ENCODE assay signal across 8 mouse cellular contexts in genomic region chr13:118386511-118387447, GRCm38 (mm10). TPM values are rescaled to one million over a fixed set of nuclear protein-coding genes. Genes with fewer than 3 reads are reported as not detected.
A peak's percentile ranks its signal among the peaks of the same experiment; 100 is the strongest.
DNase-seq lines count a peak whose midpoint lies in the region; ATAC-seq and TF ChIP-seq lines count a peak whose summit lies in the region.

Gene B430218F22Rik (plus strand): TSS chr13:118386630.
Gene Mrps30 (minus strand): TSS chr13:118387252.

- peak within 1 kb of the TSS; percentile 60; the same call in 1 of the 2 replicates for H3K27ac ChIP-seq in heart, embryonic 11.5 days (ENCODE audit: low read depth, low read length)
- peak within 1 kb of the TSS; percentile 57 for H3K27ac ChIP-seq in kidney, embryonic 16.5 days (ENCODE audit: low read length)
- H3K27ac ChIP-seq in liver, adult 2 months (replicated peaks; ENCODE audit: insufficient read depth, low read depth, low read length), result peak within 1 kb of the TSS; percentile 71

- peak; percentile 99 for DNase-seq in brain, embryonic 14.5 days (ENCODE audit: low read depth)
- DNase-seq in liver, adult 2 months (ENCODE audit: extremely low read depth, low read depth, low spot score), result peak; percentile 94
- peak; percentile 98 for DNase-seq in splenic B cell, adult 2 months (ENCODE audit: low read depth, low spot score)

- H3K27me3 ChIP-seq in C2C12 (ENCODE audit: control insufficient read depth, insufficient read depth, insufficient read length) (no peaks in the 10 kb centered on the region), myocyte (ENCODE audit: control insufficient read depth, insufficient read depth, insufficient read length) (no peaks in the 10 kb centered on the region)
- no peaks in the 10 kb centered on the region for H3K27me3 ChIP-seq in erythroblast, embryonic 14.5 days (ENCODE audit: control insufficient read depth)
- H3K27me3 ChIP-seq in heart, embryonic 11.5 days (ENCODE audit: control insufficient read depth, insufficient read depth, low read length), result no peaks in the 10 kb centered on the region
- H3K27me3 ChIP-seq in kidney, embryonic 16.5 days (ENCODE audit: insufficient read depth, low read length), result no peaks in the 10 kb centered on the region
- H3K27me3 ChIP-seq in liver, adult 2 months (ENCODE audit: control insufficient read depth, insufficient read depth, low read length), result no peaks in the 10 kb centered on the region
- H3K27me3 ChIP-seq in splenic B cell, adult 2 months (ENCODE audit: control insufficient read depth, insufficient read depth, low read length, poor library complexity, severe bottlenecking), result no peaks in the 10 kb centered on the region

- peak; percentile 95 for ATAC-seq in heart, embryonic 11.5 days (replicated peaks; ENCODE audit: insufficient number of reproducible peaks, low FRiP score, low TSS enrichment)
- ATAC-seq in kidney, embryonic 16.5 days (ENCODE audit: low FRiP score, low TSS enrichment), result peak; percentile 98

- peaks cover 33% of the 10 kb centered on the region for H3K36me3 ChIP-seq in C2C12 (ENCODE audit: control insufficient read depth, insufficient read depth)
- H3K36me3 ChIP-seq in erythroblast, embryonic 14.5 days (ENCODE audit: control insufficient read depth), result peaks cover 29% of the 10 kb centered on the region
- peaks cover 13% of the 10 kb centered on the region for H3K36me3 ChIP-seq in heart, embryonic 11.5 days (ENCODE audit: control insufficient read depth, insufficient read depth, low read length)
- H3K36me3 ChIP-seq in kidney, embryonic 16.5 days (ENCODE audit: insufficient read depth, low read length), result peaks cover 17% of the 10 kb centered on the region
- H3K36me3 ChIP-seq in liver, adult 2 months (ENCODE audit: control insufficient read depth, insufficient read depth, low read length), result peaks cover 22% of the 10 kb centered on the region
- peaks cover 28% of the 10 kb centered on the region for H3K36me3 ChIP-seq in myocyte (ENCODE audit: control insufficient read depth, insufficient read depth)
- H3K36me3 ChIP-seq in splenic B cell, adult 2 months (ENCODE audit: control insufficient read depth, insufficient read depth, low read length, poor library complexity, severe bottlenecking), result peaks cover 6% of the 10 kb centered on the region; the same call in 1 of the 2 replicates

- peaks cover 13% of the 10 kb centered on the region for H3K4me1 ChIP-seq in erythroblast, embryonic 14.5 days (ENCODE audit: control insufficient read depth)
- H3K4me1 ChIP-seq in heart, embryonic 11.5 days (ENCODE audit: control insufficient read depth, insufficient read depth, low read length), result 0 out of 2 replicates have a peak, but pooled peaks cover 5% of the 10 kb centered on the region
- peaks cover 8% of the 10 kb centered on the region for H3K4me1 ChIP-seq in kidney, embryonic 16.5 days (ENCODE audit: insufficient read depth, low read length)
- H3K4me1 ChIP-seq in liver, adult 2 months (ENCODE audit: control insufficient read depth, insufficient read depth, low read length), result peaks cover 3% of the 10 kb centered on the region; the same call in 1 of the 2 replicates

- under 1% methylated on average over 92 of the region's 93 CpGs for WGBS in heart, embryonic 11.5 days (ENCODE audit: insufficient replicate concordance)
- WGBS in kidney, embryonic 16.5 days, result under 1% methylated on average over 90 of the region's 93 CpGs
- under 1% methylated on average over 93 of the region's 93 CpGs for WGBS in liver, adult 2 months

- H3K9me3 ChIP-seq in erythroblast, embryonic 14.5 days (ENCODE audit: control insufficient read depth, low read length), result no peaks in the 10 kb centered on the region
- no peaks in the 10 kb centered on the region for H3K9me3 ChIP-seq in heart, embryonic 11.5 days (replicated peaks; ENCODE audit: control insufficient read depth, low read length)
- H3K9me3 ChIP-seq in kidney, embryonic 16.5 days (ENCODE audit: low read length), result no peaks in the 10 kb centered on the region

- peak within 1 kb of the TSS; percentile 83 for H3K9ac ChIP-seq in heart, embryonic 11.5 days (ENCODE audit: low read depth, low read length)
- peak within 1 kb of the TSS; percentile 82 for H3K9ac ChIP-seq in kidney, embryonic 16.5 days (replicated peaks; ENCODE audit: low read length)
- H3K9ac ChIP-seq in liver, adult 2 months (ENCODE audit: low read depth, low read length), result peak within 1 kb of the TSS; percentile 93

- peak within 1 kb of the TSS; percentile 78 for H3K4me3 ChIP-seq in C2C12 (ENCODE audit: insufficient read depth, poor library complexity, severe bottlenecking)
- H3K4me3 ChIP-seq in erythroblast, embryonic 14.5 days (replicated peaks), result peak within 1 kb of the TSS; percentile 95
- H3K4me3 ChIP-seq in heart, embryonic 11.5 days (ENCODE audit: low read depth, low read length), result peak within 1 kb of the TSS; percentile 63
- H3K4me3 ChIP-seq in kidney, embryonic 16.5 days (ENCODE audit: low read length), result peak within 1 kb of the TSS; percentile 71
- peak within 1 kb of the TSS; percentile 92 for H3K4me3 ChIP-seq in liver, adult 2 months (ENCODE audit: insufficient read depth, low read depth, low read length)
- peak within 1 kb of the TSS; percentile 72 for H3K4me3 ChIP-seq in myocyte

- TF ChIP-seq CTCF in C2C12 (IDR thresholded peaks at IDR 0.05; ENCODE audit: control insufficient read depth, insufficient read depth, insufficient read length), result no peak
- TF ChIP-seq CTCF in brain, embryonic 14.5 days (IDR thresholded peaks at IDR 0.05; ENCODE audit: borderline replicate concordance, extremely low read depth, insufficient read depth, insufficient read length), result no peak
- TF ChIP-seq CTCF in liver, adult 2 months (IDR thresholded peaks at IDR 0.05; ENCODE audit: low read depth, low read length), result no peak

- H3K79me2 ChIP-seq in C2C12 (ENCODE audit: control insufficient read depth, insufficient read depth), result peaks cover 35% of the 10 kb centered on the region
- H3K79me2 ChIP-seq in liver, adult 2 months (ENCODE audit: control insufficient read depth, insufficient read depth, low read length), result peaks cover 5% of the 10 kb centered on the region; the same call in 1 of the 2 replicates
- H3K79me2 ChIP-seq in myocyte (ENCODE audit: control insufficient read depth, insufficient read depth), result peaks cover 17% of the 10 kb centered on the region

- peak within 1 kb of the TSS; percentile 86 for H3ac ChIP-seq in C2C12 (ENCODE audit: control insufficient read depth, insufficient read length, low read depth)
- H3ac ChIP-seq in myocyte (ENCODE audit: control insufficient read depth, insufficient read length), result peak within 1 kb of the TSS; percentile 99

- H3K4me2 ChIP-seq in heart, embryonic 11.5 days, result peak within 1 kb of the TSS; percentile 63
- peak within 1 kb of the TSS; percentile 71 for H3K4me2 ChIP-seq in kidney, embryonic 16.5 days (replicated peaks; ENCODE audit: low read depth, low read length)
- peak within 1 kb of the TSS; percentile 90 for H3K4me2 ChIP-seq in myocyte (ENCODE audit: low read depth)

- peaks cover 28% of the 10 kb centered on the region for H3K79me3 ChIP-seq in C2C12 (ENCODE audit: low read depth)

- peak; percentile 46; the same call in 1 of the 2 replicates for TF ChIP-seq POLR2A in brain, embryonic 14.5 days (IDR thresholded peaks at IDR 0.05; ENCODE audit: borderline replicate concordance, extremely low read depth, insufficient read depth, insufficient read length, poor library complexity, severe bottlenecking)
- TF ChIP-seq POLR2A in liver, adult 2 months (IDR thresholded peaks at IDR 0.05; ENCODE audit: extremely low read depth, insufficient read depth, low read length), result peak; percentile 45; the same call in 1 of the 2 replicates
- no peak for TF ChIP-seq POLR2A in myocyte (IDR thresholded peaks at IDR 0.05; ENCODE audit: insufficient read length, low read depth)

TF ChIP-seq in C2C12, 6 proteins besides CTCF, POLR2A, EP300 and RAD21:
- peak; percentile 21 for TF ChIP-seq MAX (IDR thresholded peaks at IDR 0.05)
- no peak for TF ChIP-seq CEBPB (IDR thresholded peaks at IDR 0.05; ENCODE audit: low read depth)

TF ChIP-seq in myocyte, 11 proteins besides CTCF, POLR2A, EP300 and RAD21:
- no peak for TF ChIP-seq E2F4 (IDR thresholded peaks at IDR 0.05; ENCODE audit: insufficient read depth)

RNA-seq across cellular contexts. Expression of gene B430218F22Rik, which starts in this region (rescaled TPM):
- polyA plus RNA-seq in C2C12 (2012; fragmentation: generic; extraction: Trizol) (0.41 TPM), myocyte (2012; fragmentation: generic; extraction: Trizol) (1.5 TPM)
- polyA plus RNA-seq in brain, embryonic 14.5 days (2012; rRNA removed), result 0.45 and 0.52 TPM in 2 replicates
- polyA plus RNA-seq in erythroblast, embryonic 14.5 days (2012), result 0.07 TPM in 1 of 2 replicates, not detected in the other
- polyA plus RNA-seq in heart, embryonic 11.5 days (2014; fragmentation: Nextera tagmentation; extraction: Ambion mirVana), result 0.62 and 0.68 TPM in 2 replicates
- polyA plus RNA-seq in kidney, embryonic 16.5 days (2015; fragmentation: Nextera tagmentation; extraction: Ambion mirVana), result 0.89 and 0.91 TPM in 2 replicates
- total RNA-seq in liver, adult 2 months (2014; rRNA removed), result 0.09 TPM in 1 of 2 replicates, not detected in the other
- polyA plus RNA-seq in liver, adult 2 months (2012; rRNA removed), result 0.05 and 0.10 TPM in 2 replicates

RNA-seq across cellular contexts. Expression of gene Mrps30, which starts in this region (rescaled TPM):
- polyA plus RNA-seq in C2C12 (2012; fragmentation: generic; extraction: Trizol) (23.6 TPM), myocyte (2012; fragmentation: generic; extraction: Trizol) (29.7 TPM)
- 18.6 and 19.9 TPM in 2 replicates for polyA plus RNA-seq in brain, embryonic 14.5 days (2012; rRNA removed)
- 0.83 and 1.1 TPM in 2 replicates for polyA plus RNA-seq in erythroblast, embryonic 14.5 days (2012)
- polyA plus RNA-seq in heart, embryonic 11.5 days (2014; fragmentation: Nextera tagmentation; extraction: Ambion mirVana), result 36.8 and 37.0 TPM in 2 replicates
- polyA plus RNA-seq in kidney, embryonic 16.5 days (2015; fragmentation: Nextera tagmentation; extraction: Ambion mirVana), result 28.9 and 30.6 TPM in 2 replicates
- 10.6 and 11.2 TPM in 2 replicates for total RNA-seq in liver, adult 2 months (2014; rRNA removed)
- 13.1 and 14.2 TPM in 2 replicates for polyA plus RNA-seq in liver, adult 2 months (2012; rRNA removed)

Comparison
In these comparisons a context has a peak if more than half of its experiments do, and no peak if none do; other contexts are left out.
1. Peak in every context shown above with its lines: DNase-seq, ATAC-seq, H3K4me3 ChIP-seq and H3K27ac ChIP-seq.